Mouse (Mus musculus): Measurements from ENCODE around the gene Ppp1r18. TPM values are rescaled to one million over a fixed set of nuclear protein-coding genes. Genes with fewer than 3 reads are reported as not detected.

Ppp1r18 gene
- polyA plus RNA-seq, 1 experiment from 2014 or later = 27.6 TPM

DNA sequence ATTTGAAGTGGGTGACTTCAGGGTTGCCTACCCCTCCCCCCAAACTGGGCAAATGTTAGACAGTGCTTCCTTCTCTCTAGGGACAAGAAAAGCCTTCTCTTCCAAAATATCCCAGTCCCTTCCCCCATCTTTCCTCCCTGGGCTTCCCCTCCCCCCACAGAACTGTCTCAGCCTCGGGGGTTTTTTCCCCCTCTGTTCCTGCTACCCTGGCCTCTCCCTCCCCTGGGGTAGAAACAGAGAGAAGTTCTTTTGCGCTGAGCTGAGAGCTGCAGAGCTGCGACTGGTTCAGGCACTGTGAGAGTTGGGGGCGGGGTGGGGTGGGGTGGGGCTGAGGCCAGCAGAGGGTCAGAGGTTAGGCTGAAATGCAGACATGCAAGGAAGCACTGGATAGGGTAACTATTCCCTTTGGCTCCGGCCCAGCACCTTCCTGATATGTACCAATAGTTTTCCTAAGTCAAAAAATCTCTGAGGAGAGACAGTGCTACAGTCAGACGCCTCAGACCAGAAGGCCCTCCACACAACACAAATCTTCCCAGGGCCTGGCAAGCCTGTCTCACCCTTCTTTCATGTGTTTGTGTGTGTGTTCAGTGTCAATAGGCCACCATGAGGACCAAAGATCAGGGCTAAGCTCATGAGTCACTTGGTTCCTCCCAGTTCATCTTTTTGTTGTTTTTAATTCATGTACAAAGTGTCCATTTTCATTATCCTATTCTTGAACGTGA, 4.1 kb downstream of the Ppp1r18 start:
- Histone ChIP-seq H3K9me3 (ENCODE audit: control insufficient read depth, low read length) (peaks cover 5% of the 10 kb centered on the region; the same call in 1 of the 2 replicates), H3K27me3 (ENCODE audit: control insufficient read depth, insufficient read depth, low read length) (no peaks in the 10 kb centered on the region), H3K4me3 (ENCODE audit: low read depth, low read length) (peak overlapping the region; percentile 54), H3K9ac (ENCODE audit: low read depth, low read length) (peak overlapping the region; percentile 87), H3K27ac (ENCODE audit: low read depth, low read length) (peak overlapping the region; percentile 56; the same call in 1 of the 2 replicates), H3K36me3 (ENCODE audit: control insufficient read depth, insufficient read depth, low read length) (peaks cover 5% of the 10 kb centered on the region), H3K4me1 (replicated peaks; ENCODE audit: control insufficient read depth, insufficient read depth, low read length) (peaks cover 10% of the 10 kb centered on the region), H3K4me2 (replicated peaks; ENCODE audit: low read depth, low read length) (peak overlapping the region; percentile 98)
- 6% methylated on average over 7 of the region's 7 CpGs for WGBS
- DNase-seq (ENCODE audit: low spot score) (peak; percentile 39), ATAC-seq (ENCODE audit: low FRiP score) (no peak)

DNA sequence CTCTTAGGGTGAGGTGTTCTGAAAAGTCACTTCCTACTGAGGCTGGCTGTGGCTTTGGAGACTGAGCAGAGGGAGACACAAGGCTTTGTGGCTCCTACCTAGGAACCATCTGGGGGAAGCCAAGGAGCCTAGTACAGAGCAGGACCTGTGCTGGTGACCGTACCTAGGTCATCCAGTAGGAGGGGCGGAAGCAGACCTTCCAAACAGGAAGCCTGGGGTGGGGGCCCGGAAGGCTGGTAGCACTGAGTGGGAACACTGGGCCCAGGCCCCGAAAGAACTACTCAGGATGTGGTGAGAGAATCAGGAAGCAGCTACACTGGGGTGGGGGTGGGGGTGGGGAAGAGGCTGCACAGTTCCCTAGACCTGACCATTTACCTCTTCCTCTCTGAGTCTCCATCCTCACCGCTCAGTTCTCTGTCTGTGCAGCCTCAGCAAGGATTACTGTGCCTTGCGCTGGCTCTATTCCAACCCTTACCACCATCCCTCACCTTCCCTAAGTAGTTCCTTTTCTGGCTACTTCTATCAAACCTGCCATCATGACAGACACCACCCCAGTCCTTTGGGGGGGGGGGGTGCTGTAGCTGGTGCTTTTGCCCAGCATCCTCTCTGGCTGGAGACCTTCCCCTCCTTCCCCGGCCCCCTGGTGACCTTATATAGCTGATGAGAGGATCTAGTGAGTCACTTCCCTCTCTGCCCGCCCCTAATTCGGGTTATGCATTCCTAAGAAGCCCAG, 4.9 kb downstream of the Ppp1r18 start:
- H3K4me1 ChIP-seq (replicated peaks; ENCODE audit: control insufficient read depth, insufficient read depth, low read length) = peaks cover 10% of the 10 kb centered on the region
- DNase-seq (ENCODE audit: low spot score) = peak; percentile 17
- no peak overlapping the region; the same call in 1 of the 2 replicates for H3K27ac ChIP-seq (ENCODE audit: low read depth, low read length)
- peak overlapping the region; percentile 54 for H3K4me3 ChIP-seq (ENCODE audit: low read depth, low read length)
- H3K36me3 ChIP-seq (ENCODE audit: control insufficient read depth, insufficient read depth, low read length) = peaks cover 5% of the 10 kb centered on the region
- H3K9me3 ChIP-seq (ENCODE audit: control insufficient read depth, low read length) = peaks cover 5% of the 10 kb centered on the region; the same call in 1 of the 2 replicates
- peak overlapping the region; percentile 32; the same call in 1 of the 2 replicates for H3K9ac ChIP-seq (ENCODE audit: low read depth, low read length)
- no peaks in the 10 kb centered on the region for H3K27me3 ChIP-seq (ENCODE audit: control insufficient read depth, insufficient read depth, low read length)
- ATAC-seq (ENCODE audit: low FRiP score) = no peak
- 73% methylated on average over 9 of the region's 9 CpGs for WGBS
- peak overlapping the region; percentile 98 for H3K4me2 ChIP-seq (replicated peaks; ENCODE audit: low read depth, low read length)

DNA sequence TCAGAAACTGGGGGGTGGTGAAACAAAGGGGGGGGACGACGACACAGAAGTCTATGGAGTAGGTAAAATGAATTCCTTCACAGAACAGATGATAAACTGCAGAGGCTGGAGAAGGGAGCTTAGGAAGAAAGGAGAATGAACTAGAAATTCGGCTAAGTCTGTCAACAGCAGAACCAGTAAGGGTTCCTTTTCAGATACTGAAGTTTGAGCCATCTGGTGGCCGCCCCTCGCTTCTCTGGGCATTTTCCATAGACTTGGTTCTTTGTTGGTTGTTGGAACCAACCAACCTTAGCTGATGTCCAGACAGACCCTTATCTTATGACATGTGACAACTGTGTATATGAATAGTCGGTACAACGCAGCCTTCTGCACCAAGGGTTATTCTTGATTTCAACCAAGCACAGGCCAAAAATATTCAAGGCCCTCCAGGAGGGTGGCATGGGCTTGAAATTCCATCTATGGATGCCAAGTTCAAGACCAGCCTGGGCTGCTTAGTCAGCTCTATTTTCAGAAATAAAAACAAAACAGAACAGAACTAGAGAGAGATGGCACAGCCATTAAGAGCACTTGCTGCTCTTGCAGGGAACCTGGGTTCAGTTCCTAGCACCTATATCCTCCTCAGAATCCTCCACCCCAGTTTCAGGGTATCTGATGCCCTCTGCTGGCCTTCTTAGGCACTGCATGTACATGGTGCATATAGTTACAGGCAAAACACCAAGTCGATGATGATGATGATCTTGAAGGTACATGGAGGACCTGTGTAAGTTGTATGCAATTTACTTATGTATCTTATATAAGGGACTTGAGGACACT, 5.7 kb downstream of the Ppp1r18 start:
- no peak for ATAC-seq (ENCODE audit: low FRiP score)
- H3K9ac ChIP-seq (ENCODE audit: low read depth, low read length) = no peak overlapping the region
- WGBS = 87% methylated on average over 8 of the region's 8 CpGs
- no peak overlapping the region for H3K27ac ChIP-seq (ENCODE audit: low read depth, low read length)
- no peaks in the 10 kb centered on the region for H3K27me3 ChIP-seq (ENCODE audit: control insufficient read depth, insufficient read depth, low read length)
- H3K4me2 ChIP-seq (replicated peaks; ENCODE audit: low read depth, low read length) = peak overlapping the region; percentile 98
- H3K9me3 ChIP-seq (ENCODE audit: control insufficient read depth, low read length) = peaks cover 5% of the 10 kb centered on the region; the same call in 1 of the 2 replicates
- peaks cover 10% of the 10 kb centered on the region for H3K4me1 ChIP-seq (replicated peaks; ENCODE audit: control insufficient read depth, insufficient read depth, low read length)
- peak; percentile 45 for DNase-seq (ENCODE audit: low spot score)
- H3K4me3 ChIP-seq (ENCODE audit: low read depth, low read length) = peak overlapping the region; percentile 54
- peaks cover 5% of the 10 kb centered on the region for H3K36me3 ChIP-seq (ENCODE audit: control insufficient read depth, insufficient read depth, low read length)

DNA sequence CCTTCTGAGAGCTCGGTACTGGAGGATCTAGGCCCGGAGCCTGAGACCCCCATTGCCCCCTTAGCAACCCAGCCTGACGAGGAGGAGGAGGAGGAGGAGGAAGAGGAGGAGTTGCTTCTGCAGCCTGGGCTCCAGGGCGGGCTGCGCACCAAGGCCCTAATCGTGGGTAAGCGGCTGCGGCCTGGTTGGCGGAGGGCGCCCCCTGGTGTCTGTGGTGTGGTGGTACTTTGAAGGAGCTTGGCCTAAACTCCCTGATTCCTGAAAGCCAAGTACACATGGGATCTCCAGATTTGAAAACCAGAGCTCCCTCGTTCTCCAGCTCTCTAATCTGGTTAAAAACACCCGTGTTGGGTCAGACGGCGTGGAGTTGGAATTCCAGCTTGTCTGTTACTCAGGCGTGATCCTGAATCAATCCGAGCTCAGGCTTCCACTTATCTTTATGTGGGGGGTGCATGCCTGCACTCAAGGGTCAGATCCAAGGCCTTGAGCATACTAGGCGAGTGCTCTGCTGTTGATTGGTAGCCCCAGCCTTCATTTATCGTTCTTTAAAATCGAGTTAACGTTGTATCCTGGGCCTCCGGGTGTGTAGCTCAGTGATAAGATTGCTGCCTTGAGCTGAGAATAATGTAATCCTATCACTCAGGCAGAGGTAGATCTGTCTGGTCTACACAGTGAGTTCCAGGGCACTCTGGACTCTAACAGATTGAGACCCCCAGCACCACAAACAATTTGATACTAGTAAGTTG, 8.6 kb downstream of the Ppp1r18 start:
- Histone ChIP-seq H3K4me1 (replicated peaks; ENCODE audit: control insufficient read depth, insufficient read depth, low read length) (0 out of 2 replicates have a peak, but pooled peaks cover 3% of the 10 kb centered on the region), H3K4me3 (ENCODE audit: low read depth, low read length) (no peak overlapping the region), H3K36me3 (ENCODE audit: control insufficient read depth, insufficient read depth, low read length) (peaks cover 5% of the 10 kb centered on the region), H3K4me2 (replicated peaks; ENCODE audit: low read depth, low read length) (no peak overlapping the region), H3K27ac (ENCODE audit: low read depth, low read length) (no peak overlapping the region), H3K27me3 (ENCODE audit: control insufficient read depth, insufficient read depth, low read length) (no peaks in the 10 kb centered on the region), H3K9me3 (ENCODE audit: control insufficient read depth, low read length) (peaks cover 5% of the 10 kb centered on the region; the same call in 1 of the 2 replicates), H3K9ac (ENCODE audit: low read depth, low read length) (no peak overlapping the region)
- WGBS = 32% methylated on average over 21 of the region's 21 CpGs
- ATAC-seq (ENCODE audit: low FRiP score) (peak; percentile 49; the same call in 1 of the 2 replicates), DNase-seq (ENCODE audit: low spot score) (peak; percentile 91)

DNA sequence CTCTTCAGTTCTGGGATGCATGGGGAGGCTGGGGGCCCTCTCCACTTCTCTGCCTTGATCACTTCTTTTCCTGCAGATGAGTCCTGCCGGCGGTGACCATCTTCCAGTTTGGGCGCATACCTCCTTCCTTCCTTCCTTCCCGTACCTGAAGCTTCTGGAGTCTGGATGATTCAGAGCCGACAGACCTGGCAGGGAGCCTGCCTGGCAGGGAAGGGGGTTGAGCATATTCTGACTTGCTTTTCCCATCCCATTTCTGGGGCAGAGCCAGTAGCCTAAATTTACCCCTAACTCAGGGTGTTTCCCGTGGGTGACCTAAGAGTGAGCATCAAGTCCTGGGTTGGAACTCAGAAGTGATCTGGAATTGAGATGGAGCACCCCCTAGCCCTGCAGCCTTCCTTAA, 9.3 kb downstream of the Ppp1r18 start:
- no peaks in the 10 kb centered on the region for H3K27me3 ChIP-seq (ENCODE audit: control insufficient read depth, insufficient read depth, low read length)
- 92% methylated on average over 6 of the region's 6 CpGs for WGBS
- H3K36me3 ChIP-seq (ENCODE audit: control insufficient read depth, insufficient read depth, low read length) = peaks cover 5% of the 10 kb centered on the region
- 0 out of 2 replicates have a peak, but pooled peaks cover 3% of the 10 kb centered on the region for H3K4me1 ChIP-seq (replicated peaks; ENCODE audit: control insufficient read depth, insufficient read depth, low read length)
- peaks cover 5% of the 10 kb centered on the region; the same call in 1 of the 2 replicates for H3K9me3 ChIP-seq (ENCODE audit: control insufficient read depth, low read length)
- no peak overlapping the region for H3K4me2 ChIP-seq (replicated peaks; ENCODE audit: low read depth, low read length)
- ATAC-seq (ENCODE audit: low FRiP score) (no peak), DNase-seq (ENCODE audit: low spot score) (no peak)
- H3K27ac ChIP-seq (ENCODE audit: low read depth, low read length) = no peak overlapping the region
- no peak overlapping the region for H3K4me3 ChIP-seq (ENCODE audit: low read depth, low read length)
- no peak overlapping the region for H3K9ac ChIP-seq (ENCODE audit: low read depth, low read length)

DNA sequence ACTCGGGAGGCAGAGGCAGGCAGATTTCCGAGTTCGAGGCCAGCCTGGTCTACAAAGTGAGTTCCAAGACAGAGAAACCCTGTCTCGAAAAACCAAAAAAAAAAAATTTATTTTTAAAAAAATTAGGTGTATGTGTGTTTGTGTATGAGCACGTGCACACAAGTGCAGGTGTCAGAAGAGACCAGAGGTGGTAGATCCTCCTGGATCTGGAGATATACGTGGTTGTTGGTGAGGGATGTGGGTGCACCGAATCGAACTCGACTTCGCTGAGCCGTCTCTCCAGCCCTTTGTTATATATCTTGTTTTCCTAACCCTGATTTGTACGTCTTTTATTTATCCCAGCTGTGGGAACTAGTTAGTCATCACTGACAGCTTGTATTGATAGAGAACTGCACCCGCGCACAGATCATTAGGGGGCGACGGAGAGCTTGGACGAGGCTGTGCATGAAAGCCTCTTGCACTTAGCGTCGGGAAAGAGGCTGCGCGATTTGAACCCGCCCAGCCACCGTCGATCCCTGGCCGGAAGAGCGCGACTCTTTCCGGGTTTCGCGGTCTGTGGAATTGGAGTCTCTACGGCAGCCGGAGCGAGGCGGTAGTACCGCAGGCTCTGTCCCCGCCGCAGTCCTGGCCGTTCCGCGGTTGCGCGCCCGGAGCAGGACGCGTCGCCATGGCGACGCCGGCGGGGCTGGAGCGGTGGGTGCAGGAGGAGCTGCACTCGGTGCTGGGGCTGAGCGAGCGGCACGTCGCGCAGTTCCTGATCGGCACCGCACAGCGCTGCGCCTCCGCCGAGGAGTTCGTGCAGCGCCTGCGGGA, 14.1 kb downstream of the Ppp1r18 start, which contains the start of gene Dhx16:
Gene Dhx16, plus strand, starts transcription at position 575 of the 813 bp plus-strand sequence.
- peak; percentile 99 for DNase-seq (ENCODE audit: low spot score)
- peak within 1 kb of the TSS; percentile 87 for H3K9ac ChIP-seq (ENCODE audit: low read depth, low read length)
- peaks cover 3% of the 10 kb centered on the region; the same call in 1 of the 2 replicates for H3K4me1 ChIP-seq (replicated peaks; ENCODE audit: control insufficient read depth, insufficient read depth, low read length)
- peak; percentile 93 for ATAC-seq (ENCODE audit: low FRiP score)
- H3K4me2 ChIP-seq (replicated peaks; ENCODE audit: low read depth, low read length) = peak within 1 kb of the TSS; percentile 77
- H3K4me3 ChIP-seq (ENCODE audit: low read depth, low read length) = peak within 1 kb of the TSS; percentile 95
- 0 out of 2 replicates have a peak, but pooled peaks cover 3% of the 10 kb centered on the region for H3K36me3 ChIP-seq (ENCODE audit: control insufficient read depth, insufficient read depth, low read length)
- 5% methylated on average over 66 of the region's 66 CpGs for WGBS
- H3K27me3 ChIP-seq (ENCODE audit: control insufficient read depth, insufficient read depth, low read length) = no peaks in the 10 kb centered on the region
- H3K27ac ChIP-seq (ENCODE audit: low read depth, low read length) = peak within 1 kb of the TSS; percentile 65; the same call in 1 of the 2 replicates
- H3K9me3 ChIP-seq (ENCODE audit: control insufficient read depth, low read length) = no peaks in the 10 kb centered on the region

DNA sequence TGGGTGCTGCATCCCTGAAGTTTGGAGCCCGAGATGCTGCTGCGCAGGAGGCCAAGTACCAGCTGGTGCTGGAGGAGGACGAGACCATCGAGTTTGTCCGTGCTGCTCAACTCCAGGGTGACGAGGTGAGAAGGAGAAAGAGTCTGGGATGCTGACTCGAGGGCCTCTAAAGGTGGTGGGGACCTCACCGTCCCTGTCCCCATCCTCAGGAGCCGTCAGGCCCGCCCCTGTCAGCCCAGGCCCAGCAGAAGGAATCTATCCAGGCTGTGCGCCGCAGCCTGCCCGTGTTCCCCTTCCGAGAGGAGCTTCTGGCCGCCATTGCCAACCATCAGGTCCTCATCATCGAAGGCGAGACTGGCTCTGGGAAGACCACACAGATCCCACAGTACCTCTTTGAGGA, 17.5 kb downstream of the Ppp1r18 start:
- ATAC-seq (ENCODE audit: low FRiP score) (no peak), DNase-seq (ENCODE audit: low spot score) (no peak)
- Histone ChIP-seq H3K27me3 (ENCODE audit: control insufficient read depth, insufficient read depth, low read length) (no peaks in the 10 kb centered on the region), H3K27ac (ENCODE audit: low read depth, low read length) (no peak overlapping the region), H3K36me3 (ENCODE audit: control insufficient read depth, insufficient read depth, low read length) (peaks cover 10% of the 10 kb centered on the region; the same call in 1 of the 2 replicates), H3K4me1 (replicated peaks; ENCODE audit: control insufficient read depth, insufficient read depth, low read length) (peaks cover 3% of the 10 kb centered on the region; the same call in 1 of the 2 replicates), H3K4me2 (replicated peaks; ENCODE audit: low read depth, low read length) (no peak overlapping the region), H3K4me3 (ENCODE audit: low read depth, low read length) (no peak overlapping the region), H3K9ac (ENCODE audit: low read depth, low read length) (no peak overlapping the region), H3K9me3 (ENCODE audit: control insufficient read depth, low read length) (no peaks in the 10 kb centered on the region)
- 93% methylated on average over 17 of the region's 17 CpGs for WGBS
